Mouse (Mus musculus): ENCODE data around the gene Lrriq4. TPM values are rescaled to one million over a fixed set of nuclear protein-coding genes. Genes with fewer than 3 reads are reported as not detected.
A peak's percentile ranks its signal among the peaks of the same experiment; 100 is the strongest.
"Not testable (repeated sequence)": the region's sequence is repeated elsewhere in the genome, so short reads cannot be mapped to it uniquely, and the experiment has no call there.

Gene Lrriq4
- polyA plus RNA-seq, 1 experiment from 2014 or later: not detected

GRCm38 (mm10) chr3:30697891-30698290 is 53.6 kb downstream of the Lrriq4 start:
- Histone ChIP-seq H3K4me1 (ENCODE audit: control insufficient read depth, insufficient read depth, low read length) (no peaks in the 10 kb centered on the region), H3K4me2 (replicated peaks; ENCODE audit: low read depth, low read length) (no peak overlapping the region), H3K27ac (ENCODE audit: low read depth, low read length) (no peak overlapping the region), H3K27me3 (ENCODE audit: control insufficient read depth, insufficient read depth, low read length) (no peaks in the 10 kb centered on the region), H3K4me3 (ENCODE audit: low read length) (no peak overlapping the region), H3K9ac (ENCODE audit: low read depth, low read length) (no peak overlapping the region), H3K36me3 (ENCODE audit: control insufficient read depth, insufficient read depth, low read length) (no peaks in the 10 kb centered on the region), H3K9me3 (ENCODE audit: control insufficient read depth, low read length) (no peaks in the 10 kb centered on the region)
- WGBS: 42% methylated on average over 4 of the region's 4 CpGs
- ATAC-seq (ENCODE audit: low FRiP score, low TSS enrichment): peak; percentile 32; the same call in 1 of the 2 replicates

- H3K4me3 ChIP-seq (ENCODE audit: low read length); ATAC-seq (ENCODE audit: low FRiP score, low TSS enrichment); H3K4me1 ChIP-seq (ENCODE audit: control insufficient read depth, insufficient read depth, low read length); H3K4me2 ChIP-seq (replicated peaks; ENCODE audit: low read depth, low read length); H3K9me3 ChIP-seq (ENCODE audit: control insufficient read depth, low read length); H3K27me3 ChIP-seq (ENCODE audit: control insufficient read depth, insufficient read depth, low read length); H3K27ac ChIP-seq (ENCODE audit: low read depth, low read length); H3K9ac ChIP-seq (ENCODE audit: low read depth, low read length); H3K36me3 ChIP-seq (ENCODE audit: control insufficient read depth, insufficient read depth, low read length): not testable (repeated sequence)
- WGBS: 81% methylated on average over 6 of the region's 6 CpGs
Measured at GRCm38 (mm10) chr3:30699711-30700505, 55.6 kb downstream of the Lrriq4 start, which contains the start of gene Lrrc31. Gene Lrrc31 (minus strand): TSS chr3:30699843.

- no peak overlapping the region for H3K4me3 ChIP-seq (ENCODE audit: low read length)
- WGBS: 89% methylated on average over 3 of the region's 3 CpGs
- no peak overlapping the region for H3K9ac ChIP-seq (ENCODE audit: low read depth, low read length)
- no peaks in the 10 kb centered on the region for H3K9me3 ChIP-seq (ENCODE audit: control insufficient read depth, low read length)
- H3K27me3 ChIP-seq (ENCODE audit: control insufficient read depth, insufficient read depth, low read length): no peaks in the 10 kb centered on the region
- no peak overlapping the region for H3K27ac ChIP-seq (ENCODE audit: low read depth, low read length)
- H3K4me2 ChIP-seq (replicated peaks; ENCODE audit: low read depth, low read length): no peak overlapping the region
- no peaks in the 10 kb centered on the region for H3K36me3 ChIP-seq (ENCODE audit: control insufficient read depth, insufficient read depth, low read length)
- H3K4me1 ChIP-seq (ENCODE audit: control insufficient read depth, insufficient read depth, low read length): no peaks in the 10 kb centered on the region
- no peak for ATAC-seq (ENCODE audit: low FRiP score, low TSS enrichment)
Measured at GRCm38 (mm10) chr3:30705977-30706376, 61.7 kb downstream of the Lrriq4 start.

GRCm38 (mm10) chr3:30706614-30707276 is 62.4 kb downstream of the Lrriq4 start:
- Histone ChIP-seq H3K4me3 (ENCODE audit: low read length) (no peak overlapping the region), H3K4me2 (replicated peaks; ENCODE audit: low read depth, low read length) (no peak overlapping the region), H3K27me3 (ENCODE audit: control insufficient read depth, insufficient read depth, low read length) (no peaks in the 10 kb centered on the region), H3K36me3 (ENCODE audit: control insufficient read depth, insufficient read depth, low read length) (no peaks in the 10 kb centered on the region), H3K9ac (ENCODE audit: low read depth, low read length) (no peak overlapping the region), H3K4me1 (ENCODE audit: control insufficient read depth, insufficient read depth, low read length) (no peaks in the 10 kb centered on the region), H3K27ac (ENCODE audit: low read depth, low read length) (no peak overlapping the region), H3K9me3 (ENCODE audit: control insufficient read depth, low read length) (no peaks in the 10 kb centered on the region)
- 79% methylated on average over 4 of the region's 4 CpGs for WGBS
- ATAC-seq (ENCODE audit: low FRiP score, low TSS enrichment): no peak

- Histone ChIP-seq H3K9me3 (ENCODE audit: control insufficient read depth, low read length) (no peaks in the 10 kb centered on the region), H3K4me1 (ENCODE audit: control insufficient read depth, insufficient read depth, low read length) (no peaks in the 10 kb centered on the region), H3K4me3 (ENCODE audit: low read length) (no peak overlapping the region), H3K36me3 (ENCODE audit: control insufficient read depth, insufficient read depth, low read length) (no peaks in the 10 kb centered on the region), H3K4me2 (replicated peaks; ENCODE audit: low read depth, low read length) (no peak overlapping the region), H3K27ac (ENCODE audit: low read depth, low read length) (no peak overlapping the region), H3K27me3 (ENCODE audit: control insufficient read depth, insufficient read depth, low read length) (no peaks in the 10 kb centered on the region), H3K9ac (ENCODE audit: low read depth, low read length) (no peak overlapping the region)
- WGBS: 86% methylated on average over 6 of the region's 6 CpGs
- no peak for ATAC-seq (ENCODE audit: low FRiP score, low TSS enrichment)
Measured at GRCm38 (mm10) chr3:30710191-30710590, 65.9 kb downstream of the Lrriq4 start.

- ATAC-seq (ENCODE audit: low FRiP score, low TSS enrichment): no peak
Measured at GRCm38 (mm10) chr3:30713334-30713733, 69.0 kb downstream of the Lrriq4 start.

GRCm38 (mm10) chr3:30718649-30719048 is 74.3 kb downstream of the Lrriq4 start:
- Histone ChIP-seq H3K4me3 (ENCODE audit: low read length) (no peak overlapping the region), H3K9me3 (ENCODE audit: control insufficient read depth, low read length) (no peaks in the 10 kb centered on the region), H3K27ac (ENCODE audit: low read depth, low read length) (no peak overlapping the region), H3K4me1 (ENCODE audit: control insufficient read depth, insufficient read depth, low read length) (no peaks in the 10 kb centered on the region), H3K9ac (ENCODE audit: low read depth, low read length) (no peak overlapping the region), H3K36me3 (ENCODE audit: control insufficient read depth, insufficient read depth, low read length) (no peaks in the 10 kb centered on the region), H3K27me3 (ENCODE audit: control insufficient read depth, insufficient read depth, low read length) (no peaks in the 10 kb centered on the region), H3K4me2 (replicated peaks; ENCODE audit: low read depth, low read length) (no peak overlapping the region)
- WGBS: 80% methylated on average over 3 of the region's 3 CpGs
- ATAC-seq (ENCODE audit: low FRiP score, low TSS enrichment): no peak

More at GRCm38 (mm10) chr3:30713334-30713733, 69.0 kb downstream of the Lrriq4 start:
- no peak overlapping the region for H3K4me3 ChIP-seq (ENCODE audit: low read length)
- no peak overlapping the region for H3K4me2 ChIP-seq (replicated peaks; ENCODE audit: low read depth, low read length)
- no peaks in the 10 kb centered on the region for H3K27me3 ChIP-seq (ENCODE audit: control insufficient read depth, insufficient read depth, low read length)
- WGBS: 61% methylated on average over 1 of the region's 1 CpGs
- no peak overlapping the region for H3K27ac ChIP-seq (ENCODE audit: low read depth, low read length)
- no peaks in the 10 kb centered on the region for H3K36me3 ChIP-seq (ENCODE audit: control insufficient read depth, insufficient read depth, low read length)
- no peaks in the 10 kb centered on the region for H3K9me3 ChIP-seq (ENCODE audit: control insufficient read depth, low read length)
- H3K4me1 ChIP-seq (ENCODE audit: control insufficient read depth, insufficient read depth, low read length): no peaks in the 10 kb centered on the region
- H3K9ac ChIP-seq (ENCODE audit: low read depth, low read length): no peak overlapping the region

Data from kidney, embryonic 14.5 days (tissue).